Mouse (Mus musculus) MEL (cell line): ENCODE measurements around the gene Mpc1. TPM values are rescaled to one million over a fixed set of nuclear protein-coding genes. Genes with fewer than 3 reads are reported as not detected.

ENCODE experiments used
- DNase-seq: peaks from one replicate; pipeline ENCODE4 v3.0.0; 2011; ENCODE audit warnings: low read depth, low spot score
- H3K27ac ChIP-seq: 2 replicates; pipeline ENCODE4 v1.5.1; 2012; ENCODE audit warnings: low read depth, mild to moderate bottlenecking, control low read depth, low read length, moderate library complexity; ENCODE audit not compliant: control insufficient read depth
- H3K27me3 ChIP-seq, 2 experiments: fragments of 150-350 bp in 1 of 2; sonication (generic) in 1 of 2; 2 replicates each; pipeline ENCODE4 v1.6.1; 2012; ENCODE audit warnings: low read length in 2 of 2, mild to moderate bottlenecking in 2 of 2, improper control_type of control experiment in 1 of 2, moderate library complexity in 1 of 2; ENCODE audit not compliant: insufficient read depth in 2 of 2, control insufficient read depth in 1 of 2
- H3K36me3 ChIP-seq, 2 experiments: 2 replicates each; pipeline ENCODE4 v1.6.1; 2012 to 2014; ENCODE audit warnings: low read length in 2 of 2, improper control_type of control experiment in 1 of 2, inconsistent platforms in 1 of 2, mild to moderate bottlenecking in 1 of 2; ENCODE audit not compliant: insufficient read depth in 2 of 2, control insufficient read depth in 1 of 2
- H3K4me1 ChIP-seq, 2 experiments: fragments of 150-350 bp in 1 of 2; sonication (generic) in 1 of 2; 2 replicates each; pipeline ENCODE4 v1.6.1; 2012; ENCODE audit warnings: low read length in 2 of 2, improper control_type of control experiment in 1 of 2, mild to moderate bottlenecking in 1 of 2; ENCODE audit not compliant: insufficient read depth in 2 of 2, control insufficient read depth in 1 of 2
- H3K4me3 ChIP-seq, 2 experiments: fragments of 150-350 bp in 1 of 2; sonication (generic) in 1 of 2; 2 replicates each; pipeline ENCODE4 v1.5.1; 2012; ENCODE audit warnings: low read depth in 2 of 2, low read length in 2 of 2, mild to moderate bottlenecking in 2 of 2, moderate library complexity in 2 of 2, control low read depth in 1 of 2, improper control_type of control experiment in 1 of 2; ENCODE audit not compliant: control insufficient read depth in 1 of 2, insufficient read depth in 1 of 2
- H3K79me2 ChIP-seq: 2 replicates; pipeline ENCODE4 v1.6.1; 2012; ENCODE audit warnings: mild to moderate bottlenecking, low read length, moderate library complexity; ENCODE audit not compliant: control insufficient read depth, poor library complexity, insufficient read depth
- H3K9ac ChIP-seq: 2 replicates; pipeline ENCODE4 v1.6.1; 2012; ENCODE audit warnings: low read depth, mild to moderate bottlenecking, control low read depth, low read length, moderate library complexity; ENCODE audit not compliant: control insufficient read depth, poor library complexity, severe bottlenecking
- H3K9me3 ChIP-seq: fragments of 150-350 bp; sonication (generic); replicated peaks from 2 replicates; pipeline ENCODE4 v1.6.1; 2012; ENCODE audit warnings: mild to moderate bottlenecking, low read length, improper control_type of control experiment, moderate library complexity; ENCODE audit not compliant: insufficient read depth
- CHD1 ChIP-seq: IDR thresholded peaks from 2 replicates; pipeline ENCODE4 v1.6.1; 2012; ENCODE audit warnings: low read depth, mild to moderate bottlenecking, inconsistent platforms, low read length, improper control_type of control experiment
- CHD2 ChIP-seq: IDR thresholded peaks from 2 replicates; pipeline ENCODE4 v1.6.1; 2011; ENCODE audit warnings: low read length, improper control_type of control experiment
- ELF1 ChIP-seq: IDR thresholded peaks from 2 replicates; pipeline ENCODE4 v1.6.1; 2014; ENCODE audit warnings: low read depth, mild to moderate bottlenecking, inconsistent platforms, low read length, improper control_type of control experiment, moderate library complexity
- EP300 ChIP-seq, 2 experiments: IDR thresholded peaks; 2 replicates each; pipeline ENCODE4 v1.6.1; 2011; ENCODE audit warnings: improper control_type of control experiment in 2 of 2, low read length in 2 of 2, low read depth in 1 of 2, mild to moderate bottlenecking in 1 of 2
- GABPA ChIP-seq: IDR thresholded peaks from 2 replicates; pipeline ENCODE4 v1.6.1; 2012; ENCODE audit warnings: low read depth, mild to moderate bottlenecking, inconsistent platforms, low read length, improper control_type of control experiment, moderate library complexity
- GATA1 ChIP-seq: IDR thresholded peaks from 2 replicates; pipeline ENCODE4 v1.6.1; 2011; ENCODE audit warnings: low read depth, low read length, improper control_type of control experiment
- HCFC1 ChIP-seq: IDR thresholded peaks from 2 replicates; pipeline ENCODE4 v1.6.1; 2012; ENCODE audit warnings: low read depth, mild to moderate bottlenecking, inconsistent platforms, low read length, improper control_type of control experiment, moderate library complexity
- MAX ChIP-seq: IDR thresholded peaks from 2 replicates; pipeline ENCODE4 v1.6.1; 2011; ENCODE audit warnings: low read length, improper control_type of control experiment
- MAZ ChIP-seq: IDR thresholded peaks from 2 replicates; pipeline ENCODE4 v1.6.1; 2012; ENCODE audit warnings: low read depth, mild to moderate bottlenecking, inconsistent platforms, low read length, improper control_type of control experiment
- MXI1 ChIP-seq: IDR thresholded peaks from 2 replicates; pipeline ENCODE4 v1.6.1; 2011; ENCODE audit warnings: mild to moderate bottlenecking, low read depth, low read length, improper control_type of control experiment
- NRF1 ChIP-seq: IDR thresholded peaks from 2 replicates; pipeline ENCODE4 v1.6.1; 2014; ENCODE audit warnings: low read depth, mild to moderate bottlenecking, inconsistent platforms, low read length, improper control_type of control experiment, moderate library complexity; ENCODE audit not compliant: poor library complexity, insufficient read depth, severe bottlenecking
- POLR2A ChIP-seq, 2 experiments: IDR thresholded peaks; 2 replicates each; pipeline ENCODE4 v1.6.1; 2011 to 2012; ENCODE audit warnings: low read length in 2 of 2, mild to moderate bottlenecking in 2 of 2, control low read depth in 1 of 2, improper control_type of control experiment in 1 of 2, low read depth in 1 of 2, moderate library complexity in 1 of 2; ENCODE audit not compliant: control insufficient read depth in 1 of 2, insufficient read depth in 1 of 2, poor library complexity in 1 of 2
- POLR2AphosphoS5 ChIP-seq: IDR thresholded peaks from 2 replicates; pipeline ENCODE4 v1.6.1; 2012; ENCODE audit warnings: low read depth, borderline replicate concordance, mild to moderate bottlenecking, inconsistent platforms, low read length, moderate library complexity, mixed read lengths
- RAD21 ChIP-seq: IDR thresholded peaks from 2 replicates; pipeline ENCODE4 v1.6.1; 2011; ENCODE audit warnings: mild to moderate bottlenecking, low read depth, low read length, improper control_type of control experiment
- RCOR1 ChIP-seq: IDR thresholded peaks from 2 replicates; pipeline ENCODE4 v1.6.1; 2012; ENCODE audit warnings: low read depth, mild to moderate bottlenecking, inconsistent platforms, low read length, improper control_type of control experiment
- SIN3A ChIP-seq: IDR thresholded peaks from 2 replicates; pipeline ENCODE4 v1.6.1; 2012; ENCODE audit warnings: low read length, improper control_type of control experiment, inconsistent platforms
- SMC3 ChIP-seq: IDR thresholded peaks from 2 replicates; pipeline ENCODE4 v1.6.1; 2011; ENCODE audit warnings: low read depth, low read length, improper control_type of control experiment
- USF1 ChIP-seq: IDR thresholded peaks from 2 replicates; pipeline ENCODE4 v1.6.1; 2014; ENCODE audit warnings: low read depth, mild to moderate bottlenecking, inconsistent platforms, low read length, improper control_type of control experiment, moderate library complexity
- USF2 ChIP-seq, 2 experiments: IDR thresholded peaks; 2 replicates each; pipeline ENCODE4 v1.6.1; 2011 to 2012; ENCODE audit warnings: improper control_type of control experiment in 2 of 2, low read length in 2 of 2, borderline replicate concordance in 1 of 2, inconsistent platforms in 1 of 2, low read depth in 1 of 2, mild to moderate bottlenecking in 1 of 2; ENCODE audit not compliant: insufficient read depth in 1 of 2
- ZMIZ1 ChIP-seq: IDR thresholded peaks from 2 replicates; pipeline ENCODE4 v1.6.1; 2012; ENCODE audit warnings: low read depth, mild to moderate bottlenecking, inconsistent platforms, low read length, improper control_type of control experiment, moderate library complexity
- ZNF384 ChIP-seq: IDR thresholded peaks from 2 replicates; pipeline ENCODE4 v1.6.1; 2012; ENCODE audit warnings: low read depth, mild to moderate bottlenecking, inconsistent platforms, low read length, improper control_type of control experiment
- polyA plus RNA-seq, 2 experiments: library from polyadenylated mRNA; stranded (reverse) in 1 of 2; unstranded in 1 of 2; fragments of >175 nt in 1 of 2; fragments of >200 nt in 1 of 2; gene quantifications; 2 replicates each; pipeline versions ENCODE4 v1.2.1 to v1.2.4; 2012; ENCODE audit warnings: low replicate concordance in 2 of 2, low read depth in 1 of 2; ENCODE audit not compliant: insufficient read length in 2 of 2, insufficient read depth in 1 of 2, missing spikeins in 1 of 2
- total RNA-seq: library from RNA; depleted of rRNA; stranded (reverse); fragments of 300-350 nt; gene quantifications from 2 replicates; pipeline ENCODE4 v1.2.3, GENCODE M21; 2012

The Mpc1 gene
- total and polyA plus RNA-seq, 3 experiments, result 56.2 to 89.6 TPM; not detected in 1

- Histone ChIP-seq H3K79me2 (no peaks in the 10 kb centered on the region), H3K36me3 (no peaks in the 10 kb centered on the region), H3K4me1 (0 out of 4 replicates have a peak, but pooled peaks cover 0 to 2% of the 10 kb centered on the region in 2 experiments)
- TF ChIP-seq HCFC1, result no peak
- no peak for TF ChIP-seq GABPA
- no peak for TF ChIP-seq SIN3A
- no peak for TF ChIP-seq POLR2A (IDR thresholded peaks at IDR 0.05; ENCODE audit: control insufficient read depth in 1 of 2, insufficient read depth in 1 of 2, low read depth in 1 of 2, low read length in 2 of 2, poor library complexity in 1 of 2)
- no peak for TF ChIP-seq ZMIZ1
- TF ChIP-seq GATA1, result no peak
- TF ChIP-seq RAD21, result no peak
- TF ChIP-seq MAX, result no peak
- TF ChIP-seq, all 39 proteins: peak for 0
- no peak for DNase-seq
- H3K27ac ChIP-seq, result no peak overlapping the region
- H3K27me3 ChIP-seq, result peaks cover 4 to 14% of the 10 kb centered on the region in 2 experiments
- no peak overlapping the region for H3K9ac ChIP-seq
- no peaks in the 10 kb centered on the region for H3K9me3 ChIP-seq
- H3K4me3 ChIP-seq, result no peak overlapping the region
These were observed 38.6 kb upstream of the Mpc1 start for GRCm38 (mm10) chr17:8244124-8244523.

GRCm38 (mm10) chr17:8246102-8246754 lies 36.5 kb upstream of the Mpc1 start:
- no peak for DNase-seq
- peaks cover 4 to 17% of the 10 kb centered on the region in 2 experiments for H3K27me3 ChIP-seq
- no peaks in the 10 kb centered on the region for H3K79me2 ChIP-seq
- H3K27ac ChIP-seq, result no peak overlapping the region
- H3K4me1 ChIP-seq, result no peaks in the 10 kb centered on the region
- TF ChIP-seq POLR2A (IDR thresholded peaks at IDR 0.05; ENCODE audit: control insufficient read depth in 1 of 2, insufficient read depth in 1 of 2, low read depth in 1 of 2, low read length in 2 of 2, poor library complexity in 1 of 2) (no peak), GATA1 (no peak), NRF1 (no peak), USF1 (no peak), HCFC1 (no peak), ELF1 (no peak), EP300 (IDR thresholded peaks at IDR 0.05; ENCODE audit: low read depth in 1 of 2, low read length in 2 of 2) (no peak), MAZ (no peak), ZNF384 (no peak), MXI1 (no peak), POLR2AphosphoS5 (no peak), RAD21 (no peak), CHD2 (no peak), CHD1 (no peak), SMC3 (no peak), RCOR1 (no peak), USF2 (IDR thresholded peaks at IDR 0.05; ENCODE audit: borderline replicate concordance in 1 of 2, insufficient read depth in 1 of 2, low read depth in 1 of 2, low read length in 2 of 2) (no peak)
- no peak overlapping the region for H3K9ac ChIP-seq
- no peaks in the 10 kb centered on the region for H3K36me3 ChIP-seq
- no peak overlapping the region for H3K4me3 ChIP-seq
- no peaks in the 10 kb centered on the region for H3K9me3 ChIP-seq
